Mouse (Mus musculus): ENCODE results near the gene Reg3b.
"Not testable (repeated sequence)": the region's sequence is repeated elsewhere in the genome, so short reads cannot be mapped to it uniquely, and the experiment has no call there.

The Reg3b gene

GRCm38 (mm10) chr6:78370357-78370756 is at the start of gene Reg3b:
Reg3b (plus strand) TSS chr6:78370657.
- DNase-seq (ENCODE audit: low read depth): no peak

DNA sequence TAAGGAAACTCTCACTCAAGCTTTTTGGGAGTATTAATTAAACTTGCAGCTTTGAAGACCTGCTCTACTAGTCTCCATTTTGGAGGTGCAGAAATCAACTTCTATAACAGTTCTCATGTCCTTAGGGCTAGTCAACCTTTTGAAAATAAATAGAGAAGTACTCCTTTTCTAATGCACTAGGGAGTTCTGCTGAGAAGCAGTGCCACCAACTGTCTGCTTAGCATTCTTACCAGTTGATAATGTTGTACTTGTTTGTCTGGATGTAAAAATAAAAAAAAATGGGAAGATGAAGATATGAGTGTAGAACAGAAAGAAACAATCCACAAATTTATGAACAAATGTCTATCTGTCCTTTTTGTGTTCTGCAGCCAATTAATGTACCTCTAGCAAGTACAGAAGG is 42.7 kb upstream of the Reg3b start:
- DNase-seq (ENCODE audit: low read depth): no peak

- DNase-seq (ENCODE audit: low read depth): no peak
Observed at GRCm38 (mm10) chr6:78329166-78329565, 41.3 kb upstream of the Reg3b start.

DNA sequence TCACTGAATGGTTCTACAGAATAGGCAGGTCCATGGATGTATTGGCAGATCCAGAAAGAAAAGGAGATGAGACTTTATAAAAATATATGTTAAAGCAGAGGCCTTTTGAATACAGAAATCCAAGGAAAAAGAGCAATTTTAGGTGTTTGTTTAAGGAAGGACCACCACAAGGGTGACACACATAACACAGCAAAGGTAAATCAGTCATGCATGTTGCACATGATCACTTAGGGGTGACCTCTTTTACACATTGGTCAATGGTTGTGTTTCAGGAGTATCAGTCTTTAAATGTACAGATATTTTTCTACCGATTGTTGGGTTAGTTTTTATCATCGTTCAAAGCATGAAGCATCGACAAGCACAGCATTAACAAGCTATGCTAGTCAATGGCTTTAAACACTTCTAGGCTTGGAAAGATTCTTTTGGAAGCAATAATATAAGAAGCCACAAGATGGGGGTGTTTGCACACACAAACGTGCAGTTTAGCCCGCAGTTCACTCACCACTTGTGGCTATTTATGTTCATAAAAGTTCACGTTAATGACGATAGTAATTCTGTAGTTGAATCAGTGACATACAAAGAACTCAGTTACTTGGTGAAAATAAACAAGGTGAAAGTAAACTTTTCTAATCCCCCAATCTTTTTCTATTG is 38.4 kb upstream of the Reg3b start:
- peak; percentile 29 for DNase-seq (ENCODE audit: low read depth)

- no peak for DNase-seq (ENCODE audit: low read depth)
Observed at GRCm38 (mm10) chr6:78340296-78340695, 30.2 kb upstream of the Reg3b start.

- DNase-seq (ENCODE audit: low read depth): no peak
Observed at GRCm38 (mm10) chr6:78341689-78342088, 28.8 kb upstream of the Reg3b start.

- DNase-seq (ENCODE audit: low read depth): no peak
Observed at GRCm38 (mm10) chr6:78361971-78362563, 8.4 kb upstream of the Reg3b start.

DNA sequence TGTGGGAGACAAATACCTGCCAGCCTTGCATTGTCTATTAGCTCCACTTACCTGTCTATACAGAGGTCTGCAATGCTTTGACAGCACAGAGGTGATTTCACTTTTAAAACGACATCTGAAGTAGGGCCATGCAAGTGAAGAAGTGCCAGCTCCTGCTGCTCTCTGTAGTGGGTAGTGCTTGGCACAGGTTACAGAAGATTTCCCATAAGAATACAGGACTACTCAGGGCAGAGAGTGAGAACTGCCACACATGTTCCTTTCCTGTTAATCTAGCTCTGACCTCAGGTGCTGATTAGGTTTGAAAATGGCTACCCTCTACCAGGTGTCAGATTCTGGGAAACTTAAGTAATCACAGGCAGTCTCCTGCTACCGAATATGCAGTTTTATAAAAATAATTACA is 8.3 kb downstream of the Reg3b start, which contains the start of gene Reg3d:
Gene Reg3d (minus strand): TSS at position 101 of the 400 bp plus-strand sequence.
- DNase-seq (ENCODE audit: low read depth): no peak

DNA sequence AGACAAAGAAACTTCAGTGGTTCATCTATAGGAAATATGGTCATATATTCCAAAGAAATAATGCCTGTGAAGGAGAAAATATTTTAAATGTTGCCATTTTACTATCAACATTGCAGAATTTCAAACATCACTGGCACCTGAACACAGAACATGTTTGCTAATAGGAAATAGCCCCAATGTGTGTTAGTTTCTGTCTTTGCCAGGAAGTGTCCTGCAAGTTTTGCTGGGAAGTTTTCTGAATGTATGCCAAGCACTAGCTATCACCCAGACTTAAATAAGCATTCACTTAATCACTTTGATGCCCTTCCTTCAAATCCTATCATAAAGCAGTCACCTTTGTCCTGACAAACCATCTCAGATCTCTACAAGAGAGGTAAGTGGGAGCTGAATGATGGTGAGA is 10.0 kb downstream of the Reg3b start, which contains the start of gene Reg3a:
Gene Reg3a (plus strand): TSS at position 301 of the 400 bp plus-strand sequence.
- no peak for DNase-seq (ENCODE audit: low read depth)

- DNase-seq (ENCODE audit: low read depth): no peak
Observed at GRCm38 (mm10) chr6:78385609-78386008, 15.2 kb downstream of the Reg3b start.

DNA sequence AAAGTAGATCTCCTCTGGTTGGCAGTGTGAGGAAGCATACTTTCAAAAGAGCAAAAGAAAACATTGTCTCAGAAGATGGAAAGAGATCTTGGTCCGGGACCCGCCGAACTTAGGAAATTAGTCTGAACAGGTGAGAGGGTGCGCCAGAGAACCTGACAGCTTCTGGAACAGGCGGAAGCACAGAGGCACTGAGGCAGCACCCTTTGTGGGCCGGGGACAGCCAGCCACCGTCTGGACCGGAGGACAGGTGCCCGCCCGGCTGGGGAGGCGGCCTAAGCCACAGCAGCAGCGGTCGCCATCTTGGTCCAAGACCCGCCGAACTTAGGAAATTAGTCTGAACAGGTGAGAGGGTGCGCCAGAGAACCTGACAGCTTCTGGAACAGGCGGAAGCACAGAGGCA is 24.9 kb downstream of the Reg3b start, which contains the start of gene Reg2:
Gene Reg2 (plus strand): TSS at position 301 of the 400 bp plus-strand sequence.
- DNase-seq (ENCODE audit: low read depth): not testable (repeated sequence)

DNA sequence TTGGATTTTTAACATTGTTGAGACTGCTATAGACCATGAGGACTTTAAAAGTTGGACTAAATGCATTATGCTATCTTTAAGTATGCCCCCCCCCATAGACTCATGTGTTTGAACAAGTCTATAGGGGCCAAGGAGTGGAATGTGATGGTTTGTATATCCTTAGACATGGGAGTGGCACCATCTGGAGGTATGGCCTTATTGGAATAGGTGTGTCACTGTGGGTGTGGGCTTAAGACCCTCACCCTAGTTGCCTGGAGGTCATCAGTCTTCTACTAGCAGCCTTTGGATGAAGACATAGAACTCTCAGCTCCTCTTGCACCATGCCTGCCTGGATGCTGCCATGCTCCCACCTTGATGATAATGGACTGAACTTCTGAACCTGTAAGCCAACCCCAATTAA is 52.0 kb downstream of the Reg3b start, which contains the start of gene Reg1:
Gene Reg1 (plus strand): TSS at position 301 of the 400 bp plus-strand sequence.
- not testable (repeated sequence) for DNase-seq (ENCODE audit: low read depth)
